Mouse (Mus musculus) induced T-regulatory cell, adult 2 months (primary cell): ENCODE measurements around the gene Arhgap9.
A peak's percentile ranks its signal among the peaks of the same experiment; 100 is the strongest.

ENCODE experiments used
- DNase-seq: peaks from one replicate; pipeline ENCODE4 v3.0.0-alpha.2; 2012; ENCODE audit warnings: low read depth

The Arhgap9 gene

DNA sequence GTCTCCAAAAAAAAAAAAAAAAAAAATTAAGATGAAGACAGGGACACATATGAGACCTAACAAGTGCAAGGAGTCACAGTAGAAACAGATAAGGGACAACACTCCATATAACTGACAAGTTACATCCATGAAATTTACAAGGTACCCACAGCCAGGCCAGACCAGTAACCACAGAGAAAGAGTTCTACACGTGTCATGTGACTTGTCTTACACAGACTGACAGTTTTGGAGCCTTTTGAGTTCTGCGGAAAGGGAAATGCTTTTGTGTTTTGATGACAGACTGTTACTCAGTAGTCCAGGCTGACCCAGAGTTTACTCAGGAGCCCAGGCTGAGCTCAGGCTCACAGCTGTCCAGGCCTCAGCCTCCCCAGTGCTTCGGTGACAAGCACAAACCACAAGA is 21.3 kb downstream of the Arhgap9 start:
- DNase-seq, result no peak

- DNase-seq, result no peak
These were observed 24.4 kb downstream of the Arhgap9 start for GRCm38 (mm10) chr10:127346173-127346572.

GRCm38 (mm10) chr10:127348957-127349356 is 27.2 kb downstream of the Arhgap9 start:
- DNase-seq, result peak; percentile 61

GRCm38 (mm10) chr10:127349810-127350209 is 28.0 kb downstream of the Arhgap9 start:
- no peak for DNase-seq

- peak; percentile 85 for DNase-seq
These were observed 29.0 kb downstream of the Arhgap9 start for GRCm38 (mm10) chr10:127350594-127351284.

DNA sequence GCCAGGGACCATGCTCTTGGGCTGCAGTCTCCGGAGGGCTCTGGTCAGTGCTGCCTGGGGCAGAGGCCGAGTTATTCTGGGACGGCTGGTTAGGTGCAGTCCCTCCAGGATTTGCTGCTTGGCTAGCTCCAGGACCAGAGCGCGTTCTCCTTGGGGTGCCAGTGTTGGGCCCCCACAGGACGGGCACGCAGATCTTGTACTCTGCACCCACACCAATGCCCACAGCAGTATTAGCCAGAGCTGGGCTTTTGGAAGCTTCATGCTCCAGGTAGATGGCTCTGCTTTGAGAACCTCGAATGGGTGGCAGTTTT is 29.5 kb downstream of the Arhgap9 start:
- DNase-seq, result no peak

DNA sequence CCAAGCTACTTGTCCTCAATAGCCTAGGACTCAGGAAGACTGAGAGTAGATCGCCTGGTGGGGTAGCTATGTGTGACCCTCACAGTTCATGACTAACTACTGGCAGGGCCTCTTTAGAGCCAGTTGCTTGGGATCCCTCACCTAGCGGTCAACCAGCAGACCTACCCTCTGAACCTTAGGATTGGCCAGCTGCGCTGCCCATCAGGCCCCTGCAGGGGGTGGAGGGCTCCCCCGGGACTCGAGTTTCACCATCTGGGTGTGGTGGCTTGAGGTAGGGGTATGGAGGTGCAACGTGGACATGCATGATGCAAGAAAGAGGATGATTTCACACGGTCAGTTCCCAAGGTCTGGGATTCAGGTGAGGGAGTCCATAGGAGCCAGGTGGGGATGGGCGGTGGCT is 30.0 kb downstream of the Arhgap9 start:
- no peak for DNase-seq

GRCm38 (mm10) chr10:127352187-127352586 is 30.4 kb downstream of the Arhgap9 start:
- DNase-seq, result no peak

- no peak for DNase-seq
These were observed 31.0 kb downstream of the Arhgap9 start for GRCm38 (mm10) chr10:127352766-127353165.

DNA sequence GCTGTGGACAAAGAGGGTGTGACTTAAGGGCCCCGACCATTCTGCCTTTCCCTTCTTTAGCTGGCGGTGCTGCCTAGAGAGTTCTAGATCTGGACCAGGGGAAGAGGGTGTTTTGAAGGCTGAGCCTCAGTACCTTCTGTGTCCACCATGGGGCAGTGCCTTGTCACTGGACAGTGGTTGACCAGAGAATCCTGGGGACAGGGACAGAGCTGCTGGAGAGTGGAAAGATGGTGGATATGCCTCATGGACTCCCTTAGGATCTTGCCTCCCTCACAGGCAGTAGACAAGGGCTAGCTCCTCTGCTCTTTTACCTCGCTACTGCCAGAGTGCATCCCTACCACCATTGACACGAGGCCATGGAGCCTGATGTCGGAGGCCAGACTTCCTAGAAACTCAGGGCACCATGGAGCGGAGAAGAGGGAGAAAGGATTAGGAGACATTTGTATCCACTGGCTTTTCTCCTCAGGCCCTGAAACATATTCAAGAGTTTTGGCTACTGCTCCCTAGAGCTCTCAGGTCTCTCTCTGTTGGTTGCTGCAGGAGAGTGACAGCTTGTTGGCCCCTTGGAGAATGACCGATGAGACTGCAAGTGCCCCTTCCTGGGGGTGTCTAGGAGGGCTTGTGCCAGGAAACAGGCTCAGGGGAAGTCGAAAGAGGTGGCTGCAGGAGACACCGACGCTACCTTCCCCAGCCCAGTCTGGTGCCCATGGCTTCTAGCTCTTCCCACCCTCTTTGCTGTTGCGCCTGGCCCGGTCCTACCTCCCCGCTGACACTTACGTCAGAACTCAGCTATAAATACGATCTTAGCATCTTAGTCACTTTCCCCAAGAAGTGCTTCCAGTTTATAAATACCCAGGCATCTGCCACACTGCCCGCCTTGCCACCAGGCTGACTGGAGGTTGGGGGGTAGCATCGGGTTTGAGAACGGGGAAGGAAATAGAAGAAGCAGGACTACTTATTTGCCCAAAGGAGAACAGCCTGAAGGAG is 32.4 kb downstream of the Arhgap9 start, which contains the start of gene Inhbe:
Gene Inhbe (minus strand): TSS at position 503 of the 987 bp plus-strand sequence.
- no peak for DNase-seq

GRCm38 (mm10) chr10:127355336-127355735 is 33.6 kb downstream of the Arhgap9 start:
- no peak for DNase-seq

DNA sequence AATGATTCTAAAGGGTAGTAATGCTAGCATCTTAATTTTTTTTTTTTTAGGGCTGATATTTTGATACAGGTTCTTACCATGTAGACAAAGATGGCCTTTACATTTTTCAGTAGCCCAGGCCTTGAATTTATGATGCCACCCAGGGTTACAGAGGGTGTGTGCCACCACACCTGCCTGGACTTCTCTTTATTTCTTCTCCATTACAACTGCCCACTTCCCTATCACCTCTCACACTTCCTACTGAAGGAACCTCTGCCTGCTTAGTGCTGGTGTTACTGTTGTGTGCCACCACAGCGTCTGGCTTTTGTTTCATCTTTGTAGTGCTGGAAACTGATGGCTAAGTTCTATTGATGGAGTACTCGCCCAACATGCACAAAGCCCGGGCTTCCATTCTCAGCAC is 39.0 kb downstream of the Arhgap9 start:
- DNase-seq, result no peak

DNA sequence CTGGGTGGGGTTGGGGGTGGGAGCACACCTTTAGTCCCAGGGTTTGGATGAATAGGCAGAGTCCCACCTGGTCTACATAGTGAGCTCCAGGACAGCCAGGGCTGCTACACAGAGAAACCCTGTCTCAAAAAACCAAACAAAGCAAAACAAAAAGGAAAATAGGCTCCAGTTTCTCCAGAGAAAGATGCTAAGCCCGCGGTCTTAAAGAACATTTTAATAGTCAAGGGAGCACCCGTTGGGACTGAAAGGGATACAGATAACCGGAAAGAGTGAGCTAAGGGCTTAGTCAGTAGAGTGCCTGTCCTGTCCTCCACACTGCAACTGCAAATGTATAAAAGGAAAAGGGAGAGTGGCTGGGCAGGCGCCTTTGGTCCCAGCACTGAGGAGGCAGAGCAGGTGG is 45.4 kb downstream of the Arhgap9 start:
- DNase-seq, result no peak

DNA sequence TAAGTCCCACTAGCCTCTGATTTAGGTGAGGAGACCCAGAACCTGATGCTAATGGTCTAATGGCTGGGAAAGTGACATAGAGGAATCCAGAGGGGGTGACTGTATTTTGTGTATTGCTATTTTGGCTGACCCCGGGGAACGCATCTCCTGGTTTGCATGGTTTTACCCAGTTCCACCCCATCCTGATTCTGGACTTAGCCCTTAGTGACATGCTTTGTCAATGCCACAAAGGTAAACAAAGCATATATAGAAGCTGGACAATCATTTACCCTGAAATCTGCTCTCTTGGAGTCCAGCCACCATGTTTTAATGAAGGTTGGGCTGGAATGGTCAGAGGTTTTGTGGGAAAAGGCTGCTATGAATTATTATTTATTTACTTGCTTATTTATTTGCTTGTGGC is 46.5 kb downstream of the Arhgap9 start:
- DNase-seq, result no peak

- no peak for DNase-seq
These were observed 48.4 kb downstream of the Arhgap9 start, which contains the start of gene Inhbc for GRCm38 (mm10) chr10:127369834-127370820. Gene Inhbc, minus strand, starts transcription at chr10:127370431.

GRCm38 (mm10) chr10:127371023-127371422 is 49.3 kb downstream of the Arhgap9 start:
- DNase-seq, result no peak

- no peak for DNase-seq
These were observed 55.9 kb downstream of the Arhgap9 start for GRCm38 (mm10) chr10:127377700-127378099.
